Mouse (Mus musculus): ENCODE measurements around the gene Caskin2. TPM values are rescaled to one million over a fixed set of nuclear protein-coding genes. Genes with fewer than 3 reads are reported as not detected.

Gene Caskin2
- polyA plus RNA-seq, 1 experiment from 2014 or later, result 16.2 TPM

- H3K4me2 ChIP-seq (ENCODE audit: low read depth, low read length), result no peak overlapping the region
- H3K4me3 ChIP-seq (ENCODE audit: low read depth, low read length), result no peak overlapping the region
- H3K36me3 ChIP-seq (ENCODE audit: control insufficient read depth, insufficient read depth, low read length), result no peaks in the 10 kb centered on the region
- no peak overlapping the region for H3K9ac ChIP-seq (ENCODE audit: low read depth, low read length)
- H3K9me3 ChIP-seq (ENCODE audit: control insufficient read depth, low read length), result no peaks in the 10 kb centered on the region
- no peak for ATAC-seq (ENCODE audit: low read depth)
- no peaks in the 10 kb centered on the region for H3K27me3 ChIP-seq (replicated peaks; ENCODE audit: control insufficient read depth, insufficient read depth, low read length)
- no peak for DNase-seq (ENCODE audit: low spot score)
- 72% methylated on average over 5 of the region's 5 CpGs for WGBS
- H3K4me1 ChIP-seq (ENCODE audit: control insufficient read depth, insufficient read depth, low read length), result peaks cover 17% of the 10 kb centered on the region
- H3K27ac ChIP-seq (replicated peaks; ENCODE audit: low read depth, low read length), result no peak overlapping the region
These were observed 30.4 kb upstream of the Caskin2 start for GRCm38 (mm10) chr11:115843891-115844239.

DNA sequence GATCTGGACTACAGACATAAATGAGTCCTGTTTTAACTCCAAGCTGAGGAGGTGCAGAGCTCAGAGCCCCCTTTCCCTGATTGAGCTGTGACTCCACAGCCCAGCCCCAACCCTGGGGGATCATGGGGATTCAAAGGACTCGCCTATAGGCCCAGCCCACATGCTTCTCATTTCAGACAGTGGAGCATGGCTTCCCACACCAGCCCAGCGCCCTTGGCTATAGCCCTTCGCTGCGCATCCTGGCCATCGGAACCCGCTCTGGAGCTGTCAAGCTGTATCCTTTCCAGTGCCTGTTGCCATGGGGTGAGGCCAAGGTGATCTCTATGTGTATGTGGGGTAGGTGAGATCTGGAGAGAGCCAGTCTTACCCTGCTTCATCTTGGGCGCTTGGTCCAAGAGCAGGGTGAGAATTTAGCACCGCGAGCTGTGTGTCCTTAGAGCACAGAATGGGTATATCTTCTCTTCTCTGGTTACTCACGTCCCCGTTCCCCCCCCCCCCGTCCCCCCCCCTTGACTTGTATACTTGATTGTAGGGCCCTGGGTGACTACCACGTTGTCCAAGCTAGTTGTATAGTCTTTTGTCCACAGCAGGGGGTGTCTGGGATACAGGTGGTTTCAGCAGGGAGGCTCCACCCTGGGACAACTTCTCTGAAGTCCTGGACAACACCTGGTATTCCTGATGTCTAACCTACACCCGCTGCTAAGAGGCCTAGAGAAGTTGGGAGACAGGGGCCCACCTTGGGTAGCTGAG lies 29.9 kb upstream of the Caskin2 start:
- Histone ChIP-seq H3K27ac (replicated peaks; ENCODE audit: low read depth, low read length) (no peak overlapping the region), H3K4me3 (ENCODE audit: low read depth, low read length) (no peak overlapping the region), H3K9ac (ENCODE audit: low read depth, low read length) (no peak overlapping the region), H3K9me3 (ENCODE audit: control insufficient read depth, low read length) (no peaks in the 10 kb centered on the region), H3K27me3 (replicated peaks; ENCODE audit: control insufficient read depth, insufficient read depth, low read length) (no peaks in the 10 kb centered on the region), H3K4me2 (ENCODE audit: low read depth, low read length) (no peak overlapping the region), H3K36me3 (ENCODE audit: control insufficient read depth, insufficient read depth, low read length) (no peaks in the 10 kb centered on the region), H3K4me1 (ENCODE audit: control insufficient read depth, insufficient read depth, low read length) (peaks cover 20% of the 10 kb centered on the region)
- WGBS, result 79% methylated on average over 10 of the region's 14 CpGs
- ATAC-seq (ENCODE audit: low read depth) (no peak), DNase-seq (ENCODE audit: low spot score) (no peak)

DNA sequence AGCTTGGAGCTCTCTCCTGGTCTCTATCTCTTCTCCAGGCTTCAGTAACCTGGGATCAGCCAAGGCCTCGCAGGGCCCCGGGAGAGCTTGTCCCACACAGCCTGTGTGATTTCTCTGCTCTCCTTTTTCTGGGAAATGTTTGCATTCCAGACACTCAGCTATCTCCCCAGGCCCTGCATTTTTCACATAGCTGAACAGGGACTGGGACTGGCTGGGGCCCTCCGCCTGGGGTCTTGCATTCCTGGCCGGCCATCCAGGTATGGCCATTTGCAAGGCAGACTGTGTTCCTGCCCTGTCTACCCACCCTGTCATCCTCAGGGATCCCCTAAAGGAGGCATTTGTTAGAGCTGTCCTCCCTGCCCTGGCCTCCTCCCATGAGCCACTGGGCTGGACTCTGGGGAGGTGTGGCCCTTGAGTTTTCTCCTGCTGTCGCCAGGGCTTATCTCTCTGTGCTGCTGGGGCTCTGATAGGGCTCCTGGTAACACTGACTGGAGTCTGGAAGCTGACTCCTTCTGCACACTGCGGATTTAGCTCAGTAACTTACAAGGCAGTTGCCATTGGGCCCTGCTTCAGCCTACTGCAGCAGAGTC lies 28.6 kb upstream of the Caskin2 start:
- Histone ChIP-seq H3K4me1 (ENCODE audit: control insufficient read depth, insufficient read depth, low read length) (peaks cover 20% of the 10 kb centered on the region), H3K9me3 (ENCODE audit: control insufficient read depth, low read length) (no peaks in the 10 kb centered on the region), H3K4me2 (ENCODE audit: low read depth, low read length) (no peak overlapping the region), H3K36me3 (ENCODE audit: control insufficient read depth, insufficient read depth, low read length) (no peaks in the 10 kb centered on the region), H3K27ac (replicated peaks; ENCODE audit: low read depth, low read length) (peak overlapping the region; percentile 68), H3K4me3 (ENCODE audit: low read depth, low read length) (no peak overlapping the region), H3K27me3 (replicated peaks; ENCODE audit: control insufficient read depth, insufficient read depth, low read length) (no peaks in the 10 kb centered on the region), H3K9ac (ENCODE audit: low read depth, low read length) (0 out of 2 replicates have a peak overlapping the region, but pooled peaks have one; percentile 8)
- ATAC-seq (ENCODE audit: low read depth) (no peak), DNase-seq (ENCODE audit: low spot score) (peak; percentile 29)
- 18% methylated on average over 6 of the region's 6 CpGs for WGBS

GRCm38 (mm10) chr11:115841044-115841443 lies 27.6 kb upstream of the Caskin2 start:
- Histone ChIP-seq H3K4me2 (ENCODE audit: low read depth, low read length) (no peak overlapping the region), H3K36me3 (ENCODE audit: control insufficient read depth, insufficient read depth, low read length) (no peaks in the 10 kb centered on the region), H3K4me1 (ENCODE audit: control insufficient read depth, insufficient read depth, low read length) (peaks cover 20% of the 10 kb centered on the region), H3K9me3 (ENCODE audit: control insufficient read depth, low read length) (no peaks in the 10 kb centered on the region), H3K4me3 (ENCODE audit: low read depth, low read length) (no peak overlapping the region), H3K27me3 (replicated peaks; ENCODE audit: control insufficient read depth, insufficient read depth, low read length) (no peaks in the 10 kb centered on the region), H3K27ac (replicated peaks; ENCODE audit: low read depth, low read length) (no peak overlapping the region), H3K9ac (ENCODE audit: low read depth, low read length) (no peak overlapping the region)
- no peak for ATAC-seq (ENCODE audit: low read depth)
- WGBS, result 84% methylated on average over 6 of the region's 6 CpGs
- DNase-seq (ENCODE audit: low spot score), result no peak

- Histone ChIP-seq H3K4me1 (ENCODE audit: control insufficient read depth, insufficient read depth, low read length) (peaks cover 20% of the 10 kb centered on the region), H3K9me3 (ENCODE audit: control insufficient read depth, low read length) (no peaks in the 10 kb centered on the region), H3K27ac (replicated peaks; ENCODE audit: low read depth, low read length) (no peak overlapping the region), H3K4me3 (ENCODE audit: low read depth, low read length) (no peak overlapping the region), H3K27me3 (replicated peaks; ENCODE audit: control insufficient read depth, insufficient read depth, low read length) (no peaks in the 10 kb centered on the region), H3K4me2 (ENCODE audit: low read depth, low read length) (no peak overlapping the region), H3K9ac (ENCODE audit: low read depth, low read length) (no peak overlapping the region), H3K36me3 (ENCODE audit: control insufficient read depth, insufficient read depth, low read length) (no peaks in the 10 kb centered on the region)
- no peak for ATAC-seq (ENCODE audit: low read depth)
- 62% methylated on average over 3 of the region's 3 CpGs for WGBS
- DNase-seq (ENCODE audit: low spot score), result no peak
These were observed 26.3 kb upstream of the Caskin2 start for GRCm38 (mm10) chr11:115839732-115840131.

DNA sequence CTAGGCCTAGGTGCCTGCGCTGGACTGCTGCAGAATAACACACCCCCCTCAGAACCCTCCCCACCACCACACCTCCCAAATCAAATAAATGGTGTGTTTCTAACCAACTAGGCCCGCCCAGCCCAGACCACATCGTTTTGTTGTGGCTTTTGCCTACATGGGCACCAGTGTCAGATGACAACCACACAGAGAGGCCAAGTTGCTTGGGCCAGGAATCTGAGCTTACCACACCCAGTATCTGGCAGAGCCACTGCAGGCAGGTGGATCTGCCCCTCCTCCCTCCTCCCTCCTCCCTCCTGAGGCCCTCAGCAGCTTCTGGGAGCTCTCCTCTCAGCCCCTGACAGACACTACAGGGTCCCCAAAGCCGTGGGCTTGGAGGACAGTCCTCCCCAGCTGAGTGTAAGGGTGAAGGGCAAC lies 25.5 kb upstream of the Caskin2 start:
- DNase-seq (ENCODE audit: low spot score) (peak; percentile 87), ATAC-seq (ENCODE audit: low read depth) (peak; percentile 82)
- Histone ChIP-seq H3K36me3 (ENCODE audit: control insufficient read depth, insufficient read depth, low read length) (no peaks in the 10 kb centered on the region), H3K4me3 (ENCODE audit: low read depth, low read length) (no peak overlapping the region), H3K27ac (replicated peaks; ENCODE audit: low read depth, low read length) (no peak overlapping the region), H3K9me3 (ENCODE audit: control insufficient read depth, low read length) (no peaks in the 10 kb centered on the region), H3K4me1 (ENCODE audit: control insufficient read depth, insufficient read depth, low read length) (peaks cover 20% of the 10 kb centered on the region), H3K9ac (ENCODE audit: low read depth, low read length) (no peak overlapping the region), H3K4me2 (ENCODE audit: low read depth, low read length) (no peak overlapping the region), H3K27me3 (replicated peaks; ENCODE audit: control insufficient read depth, insufficient read depth, low read length) (no peaks in the 10 kb centered on the region)
- 22% methylated on average over 4 of the region's 4 CpGs for WGBS

GRCm38 (mm10) chr11:115837606-115838345 lies 24.3 kb upstream of the Caskin2 start:
- 89% methylated on average over 22 of the region's 22 CpGs for WGBS
- H3K9ac ChIP-seq (ENCODE audit: low read depth, low read length), result no peak overlapping the region
- no peaks in the 10 kb centered on the region for H3K9me3 ChIP-seq (ENCODE audit: control insufficient read depth, low read length)
- ATAC-seq (ENCODE audit: low read depth) (no peak), DNase-seq (ENCODE audit: low spot score) (no peak)
- H3K4me2 ChIP-seq (ENCODE audit: low read depth, low read length), result no peak overlapping the region
- no peaks in the 10 kb centered on the region for H3K27me3 ChIP-seq (replicated peaks; ENCODE audit: control insufficient read depth, insufficient read depth, low read length)
- H3K4me1 ChIP-seq (ENCODE audit: control insufficient read depth, insufficient read depth, low read length), result peaks cover 30% of the 10 kb centered on the region
- no peak overlapping the region for H3K4me3 ChIP-seq (ENCODE audit: low read depth, low read length)
- H3K36me3 ChIP-seq (ENCODE audit: control insufficient read depth, insufficient read depth, low read length), result no peaks in the 10 kb centered on the region
- no peak overlapping the region for H3K27ac ChIP-seq (replicated peaks; ENCODE audit: low read depth, low read length)

GRCm38 (mm10) chr11:115836656-115837395 lies 23.4 kb upstream of the Caskin2 start:
- 44% methylated on average over 11 of the region's 11 CpGs for WGBS
- Histone ChIP-seq H3K9me3 (ENCODE audit: control insufficient read depth, low read length) (no peaks in the 10 kb centered on the region), H3K27me3 (replicated peaks; ENCODE audit: control insufficient read depth, insufficient read depth, low read length) (0 out of 2 replicates have a peak, but pooled peaks cover 1% of the 10 kb centered on the region), H3K9ac (ENCODE audit: low read depth, low read length) (no peak overlapping the region), H3K4me2 (ENCODE audit: low read depth, low read length) (no peak overlapping the region), H3K4me1 (ENCODE audit: control insufficient read depth, insufficient read depth, low read length) (peaks cover 31% of the 10 kb centered on the region), H3K36me3 (ENCODE audit: control insufficient read depth, insufficient read depth, low read length) (no peaks in the 10 kb centered on the region), H3K27ac (replicated peaks; ENCODE audit: low read depth, low read length) (no peak overlapping the region), H3K4me3 (ENCODE audit: low read depth, low read length) (no peak overlapping the region)
- ATAC-seq (ENCODE audit: low read depth) (no peak), DNase-seq (ENCODE audit: low spot score) (no peak)
